Mouse (Mus musculus) intestine, postnatal 0 days (tissue): ENCODE measurements around the gene Myo1b. TPM values are rescaled to one million over a fixed set of nuclear protein-coding genes. Genes with fewer than 3 reads are reported as not detected.

Source experiments
- ATAC-seq: fragments of 200-750 bp; cut with Nextera tagmentation; 2 replicates; pipeline ENCODE4 v1.8.0; 2017; ENCODE audit warnings: mild to moderate bottlenecking, moderate TSS enrichment, moderate library complexity
- H3K27ac ChIP-seq: fragments of 300-500 bp; sonication (generic); 2 replicates; pipeline ENCODE4 v1.5.1; 2014; ENCODE audit warnings: mild to moderate bottlenecking, low read depth, low read length, moderate library complexity
- H3K27me3 ChIP-seq: fragments of 300-500 bp; sonication (generic); replicated peaks from 2 replicates; pipeline ENCODE4 v1.6.1; 2014; ENCODE audit warnings: low read length, mixed read lengths; ENCODE audit not compliant: control insufficient read depth, insufficient read depth
- H3K36me3 ChIP-seq: fragments of 300-500 bp; sonication (generic); 2 replicates; pipeline ENCODE4 v1.6.1; 2014; ENCODE audit warnings: mild to moderate bottlenecking, moderate library complexity; ENCODE audit not compliant: control insufficient read depth, insufficient read depth
- H3K4me1 ChIP-seq: fragments of 300-500 bp; sonication (generic); replicated peaks from 2 replicates; pipeline ENCODE4 v1.6.1; 2014; ENCODE audit warnings: antibody characterized with exemption, low read length, mixed read lengths; ENCODE audit not compliant: control insufficient read depth, insufficient read depth
- H3K4me2 ChIP-seq: fragments of 300-500 bp; sonication (generic); replicated peaks from 2 replicates; pipeline ENCODE4 v1.6.1; 2014; ENCODE audit warnings: low read depth, mild to moderate bottlenecking, moderate library complexity
- H3K4me3 ChIP-seq: fragments of 300-500 bp; sonication (generic); 2 replicates; pipeline ENCODE4 v1.5.1; 2014; ENCODE audit warnings: low read depth, low read length
- H3K9ac ChIP-seq: fragments of 300-500 bp; sonication (generic); 2 replicates; pipeline ENCODE4 v1.6.1; 2014; ENCODE audit warnings: mild to moderate bottlenecking, low read depth, low read length
- H3K9me3 ChIP-seq: fragments of 300-500 bp; sonication (generic); 2 replicates; pipeline ENCODE4 v1.6.1; 2016; ENCODE audit warnings: mixed run types; ENCODE audit not compliant: control insufficient read depth
- CTCF ChIP-seq: sonication (generic); IDR thresholded peaks from 2 replicates; pipeline ENCODE4 v1.5.1; 2016; ENCODE audit warnings: low read depth, mild to moderate bottlenecking, control low read depth, antibody characterized with exemption, moderate library complexity
- WGBS: fragments of 180-500 bp; shearing (Covaris S2); extraction: QIAGEN DNeasy Blood & Tissue Kit; methylation state at CpG from one replicate; pipeline ENCODE4 v1.1.7; 2014; 5-methylcytosine and 5-hydroxymethylcytosine counted together
- polyA plus RNA-seq: library from polyadenylated mRNA; unstranded; fragments of >200 nt; fragmentation: Nextera tagmentation; extraction: Ambion mirVana; gene quantifications from 2 replicates; pipeline ENCODE4 v1.2.1, GENCODE M21; 2015

Myo1b gene
- polyA plus RNA-seq, 1 experiment from 2014 or later = 15.8 TPM

DNA sequence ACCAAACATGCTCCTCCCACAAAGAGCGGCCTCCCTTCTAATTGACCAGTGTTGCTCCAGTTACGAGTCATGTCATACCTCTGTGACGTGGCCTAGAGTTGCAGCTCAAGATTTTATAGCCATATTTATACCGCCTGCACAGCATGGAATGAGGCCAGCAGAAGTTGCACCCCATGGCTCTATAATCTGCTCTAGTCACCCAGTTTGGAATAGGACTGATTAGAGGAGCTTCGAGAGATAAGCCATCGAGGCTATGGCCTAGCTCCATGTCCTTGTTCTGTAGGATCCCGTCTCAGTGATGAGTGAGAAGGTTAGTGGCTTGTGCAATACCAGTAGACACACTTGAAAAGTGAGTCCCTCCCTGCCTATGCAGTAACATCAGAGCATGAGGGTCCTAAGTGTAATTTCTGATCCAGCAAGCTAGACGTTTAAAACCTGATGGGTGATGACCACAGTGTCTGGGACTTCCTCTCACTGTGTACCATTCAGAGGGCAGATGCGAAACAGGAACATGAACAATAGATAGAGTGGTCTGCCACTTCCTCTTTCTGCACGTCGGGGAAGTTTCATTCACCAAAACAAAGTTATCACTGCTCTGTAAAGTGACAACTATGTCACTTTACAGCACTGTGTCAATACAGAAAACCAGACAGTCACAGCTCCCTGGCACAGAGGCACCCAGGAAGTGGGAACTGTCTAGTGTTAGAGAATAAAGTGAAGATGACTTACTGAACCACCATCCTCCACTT lies 18.5 kb upstream of the Myo1b start:
- no peak overlapping the region for H3K27ac ChIP-seq
- no peaks in the 10 kb centered on the region for H3K27me3 ChIP-seq
- no peaks in the 10 kb centered on the region for H3K9me3 ChIP-seq
- 58% methylated on average over 11 of the region's 11 CpGs for WGBS
- no peak overlapping the region for H3K9ac ChIP-seq
- no peaks in the 10 kb centered on the region for H3K4me1 ChIP-seq
- TF ChIP-seq CTCF = no peak
- no peaks in the 10 kb centered on the region for H3K36me3 ChIP-seq
- ATAC-seq = 0 out of 2 replicates have a peak, but pooled peaks have one; percentile 31
- H3K4me2 ChIP-seq = no peak overlapping the region
- H3K4me3 ChIP-seq = no peak overlapping the region

DNA sequence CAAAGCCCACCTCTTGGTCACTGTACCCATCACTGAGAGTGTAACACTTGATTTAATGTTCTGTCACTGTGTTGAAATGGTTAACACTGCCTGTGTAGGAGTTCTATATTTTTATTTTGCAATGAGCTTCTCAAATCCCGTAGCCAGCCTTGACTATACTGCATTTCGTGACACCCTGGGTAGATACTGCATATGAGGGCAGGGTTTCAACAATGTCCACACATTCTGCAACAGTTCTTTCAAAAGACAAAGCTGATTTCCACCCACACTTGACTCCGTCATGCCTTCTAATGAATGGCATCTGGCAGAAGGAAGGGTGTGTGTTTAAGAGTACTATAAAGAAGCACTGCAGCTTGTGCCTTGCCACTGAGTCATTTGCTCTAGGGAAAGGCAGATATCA lies 17.0 kb upstream of the Myo1b start:
- H3K4me3 ChIP-seq = no peak overlapping the region
- H3K36me3 ChIP-seq = no peaks in the 10 kb centered on the region
- H3K27me3 ChIP-seq = no peaks in the 10 kb centered on the region
- 82% methylated on average over 3 of the region's 3 CpGs for WGBS
- ATAC-seq = no peak
- no peak overlapping the region for H3K9ac ChIP-seq
- no peak overlapping the region for H3K4me2 ChIP-seq
- no peak overlapping the region for H3K27ac ChIP-seq
- H3K4me1 ChIP-seq = no peaks in the 10 kb centered on the region
- H3K9me3 ChIP-seq = no peaks in the 10 kb centered on the region
- TF ChIP-seq CTCF = no peak

DNA sequence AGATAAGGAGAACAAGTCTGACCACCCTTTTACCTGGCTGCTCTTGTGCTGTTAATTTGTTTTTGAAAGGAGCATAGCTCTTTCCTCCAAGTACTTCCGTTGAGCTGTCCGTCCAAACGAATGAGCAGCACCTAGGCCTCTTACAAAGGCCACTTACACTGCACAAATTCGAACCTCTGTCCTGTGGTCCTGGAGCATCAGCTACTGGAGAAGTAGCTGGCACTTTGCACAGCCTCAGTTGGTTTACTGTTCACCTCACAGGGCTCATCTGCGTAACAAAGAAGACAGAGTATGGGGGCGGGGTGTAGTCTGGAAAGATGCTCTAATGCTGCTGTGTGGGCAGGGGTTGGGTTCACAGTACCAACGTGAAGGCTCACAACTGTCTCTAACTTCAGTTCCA lies 15.7 kb upstream of the Myo1b start:
- H3K27me3 ChIP-seq = no peaks in the 10 kb centered on the region
- 59% methylated on average over 7 of the region's 7 CpGs for WGBS
- no peak overlapping the region for H3K27ac ChIP-seq
- no peak overlapping the region for H3K4me3 ChIP-seq
- H3K9me3 ChIP-seq = no peaks in the 10 kb centered on the region
- H3K9ac ChIP-seq = no peak overlapping the region
- H3K4me2 ChIP-seq = no peak overlapping the region
- H3K36me3 ChIP-seq = no peaks in the 10 kb centered on the region
- TF ChIP-seq CTCF = no peak
- no peak for ATAC-seq
- H3K4me1 ChIP-seq = no peaks in the 10 kb centered on the region

DNA sequence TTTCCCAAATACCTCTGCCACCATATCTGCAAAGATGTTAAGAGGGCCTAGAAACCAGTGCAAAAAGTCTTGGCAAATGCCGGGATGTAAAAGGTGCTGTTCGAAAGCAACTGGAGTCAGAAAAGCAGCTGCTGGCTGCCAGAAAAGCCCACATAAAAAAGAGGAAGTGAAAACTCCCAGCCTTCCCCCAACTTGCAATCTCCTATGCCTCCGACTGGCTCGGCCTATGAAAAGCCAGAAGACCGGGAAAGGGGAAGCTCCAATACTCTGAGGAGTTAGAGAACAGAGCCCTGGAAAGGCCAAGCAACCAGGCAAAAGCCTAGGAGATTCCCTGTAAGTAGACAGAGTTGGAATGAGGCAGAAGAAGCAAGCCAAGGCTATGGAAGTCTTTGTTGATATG lies 14.7 kb upstream of the Myo1b start:
- Histone ChIP-seq H3K27ac (no peak overlapping the region), H3K4me1 (no peaks in the 10 kb centered on the region), H3K4me3 (no peak overlapping the region), H3K36me3 (no peaks in the 10 kb centered on the region), H3K9ac (no peak overlapping the region), H3K9me3 (no peaks in the 10 kb centered on the region), H3K4me2 (no peak overlapping the region), H3K27me3 (no peaks in the 10 kb centered on the region)
- TF ChIP-seq CTCF = no peak
- no peak for ATAC-seq
- whole genome bisulfite sequencing = 74% methylated on average over 5 of the region's 5 CpGs

DNA sequence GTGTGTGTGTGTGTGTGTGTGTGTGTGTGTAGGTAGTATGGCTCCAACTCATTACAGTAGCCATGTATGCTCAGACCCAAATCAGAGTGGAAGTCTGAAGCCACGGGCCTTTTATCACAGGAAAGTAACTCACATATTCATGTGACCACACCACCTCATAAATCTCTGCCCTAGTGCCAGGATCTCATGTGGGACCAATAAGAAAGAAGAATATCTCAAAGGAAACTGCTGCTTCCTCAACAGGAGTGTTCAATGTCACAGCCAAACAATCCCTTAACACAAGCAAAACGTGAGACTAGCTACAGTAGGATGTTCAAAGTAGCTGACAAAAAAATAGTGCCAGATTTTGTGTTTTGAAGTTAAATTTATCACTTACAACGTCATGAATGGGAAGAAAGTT lies 13.7 kb upstream of the Myo1b start:
- no peaks in the 10 kb centered on the region for H3K4me1 ChIP-seq
- no peaks in the 10 kb centered on the region for H3K9me3 ChIP-seq
- no peak for ATAC-seq
- H3K4me2 ChIP-seq = no peak overlapping the region
- no peak for TF ChIP-seq CTCF
- no peak overlapping the region for H3K27ac ChIP-seq
- 59% methylated on average over 3 of the region's 3 CpGs for WGBS
- no peaks in the 10 kb centered on the region for H3K36me3 ChIP-seq
- no peak overlapping the region for H3K9ac ChIP-seq
- no peak overlapping the region for H3K4me3 ChIP-seq
- no peaks in the 10 kb centered on the region for H3K27me3 ChIP-seq

DNA sequence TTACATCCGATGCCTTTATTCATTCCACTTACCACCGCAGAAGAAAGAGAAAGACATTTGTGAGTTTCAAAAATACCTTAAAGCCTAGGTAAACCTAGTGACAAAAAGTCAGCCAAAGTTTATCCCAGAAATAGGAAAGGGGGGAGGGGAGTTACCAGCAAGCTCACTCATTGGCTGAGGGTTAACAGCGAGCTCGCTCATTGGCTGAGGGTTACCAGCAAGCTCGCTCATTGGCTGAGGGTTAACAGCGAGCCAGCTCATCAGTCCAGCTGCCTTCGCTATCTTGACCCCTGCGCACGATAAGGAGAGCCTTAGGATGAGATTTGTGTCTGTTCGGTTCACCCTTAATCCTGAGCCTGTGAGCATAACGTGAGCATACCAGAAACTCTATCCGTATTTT lies 6.9 kb upstream of the Myo1b start:
- Histone ChIP-seq H3K9me3 (no peaks in the 10 kb centered on the region), H3K4me2 (no peak overlapping the region), H3K4me3 (no peak overlapping the region), H3K9ac (no peak overlapping the region), H3K27me3 (no peaks in the 10 kb centered on the region), H3K27ac (no peak overlapping the region), H3K36me3 (no peaks in the 10 kb centered on the region), H3K4me1 (no peaks in the 10 kb centered on the region)
- WGBS = 22% methylated on average over 12 of the region's 12 CpGs
- no peak for TF ChIP-seq CTCF
- ATAC-seq = no peak

DNA sequence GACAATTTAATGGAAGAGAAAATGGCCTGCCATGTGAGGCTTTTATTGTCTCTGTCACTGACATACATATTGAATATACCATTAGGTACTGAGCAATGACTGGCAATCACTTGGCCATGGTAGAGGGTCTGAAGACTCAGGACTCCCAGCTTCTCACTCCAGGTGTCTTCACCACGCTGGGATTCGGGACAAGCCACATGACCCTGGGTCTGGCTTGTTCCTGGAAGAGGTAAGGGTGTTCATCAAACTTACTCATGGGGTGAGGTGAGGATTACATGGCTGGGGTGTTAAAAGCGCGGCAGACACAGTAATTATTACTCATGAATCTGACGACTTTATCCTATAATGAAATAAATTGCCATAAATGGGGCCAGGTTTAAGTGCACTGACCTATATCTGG lies 405 bp upstream of the Myo1b start:
- Histone ChIP-seq H3K9me3 (no peaks in the 10 kb centered on the region), H3K4me2 (peak overlapping the region; percentile 84), H3K9ac (no peak overlapping the region), H3K36me3 (no peaks in the 10 kb centered on the region), H3K4me1 (no peaks in the 10 kb centered on the region), H3K27me3 (no peaks in the 10 kb centered on the region), H3K4me3 (peak overlapping the region; percentile 61), H3K27ac (no peak overlapping the region)
- 65% methylated on average over 5 of the region's 5 CpGs for WGBS
- ATAC-seq = no peak
- TF ChIP-seq CTCF = no peak
